Mouse (Mus musculus) cortical plate, adult 2 months (tissue): ENCODE data around the gene Lmbr1l.

Experiments used
- CTCF ChIP-seq: fragments of 200-500 bp; IDR thresholded peaks from 2 replicates; pipeline ENCODE4 v1.5.1; 2011; ENCODE audit warnings: mild to moderate bottlenecking, control low read depth, low read length; ENCODE audit not compliant: insufficient read depth; ENCODE audit errors: extremely low read depth
- POLR2A ChIP-seq: fragments of 200-500 bp; IDR thresholded peaks from 2 replicates; pipeline ENCODE4 v1.6.1; 2011; ENCODE audit warnings: mild to moderate bottlenecking, low read length, control low read depth; ENCODE audit not compliant: insufficient read depth; ENCODE audit errors: extremely low read depth

- no peak for TF ChIP-seq POLR2A
- no peak for TF ChIP-seq CTCF
These were observed 53.1 kb downstream of the Lmbr1l start for GRCm38 (mm10) chr15:98864951-98865350.
